23 mouse cellular contexts compared by ENCODE assay signal in the genomic region with DNA sequence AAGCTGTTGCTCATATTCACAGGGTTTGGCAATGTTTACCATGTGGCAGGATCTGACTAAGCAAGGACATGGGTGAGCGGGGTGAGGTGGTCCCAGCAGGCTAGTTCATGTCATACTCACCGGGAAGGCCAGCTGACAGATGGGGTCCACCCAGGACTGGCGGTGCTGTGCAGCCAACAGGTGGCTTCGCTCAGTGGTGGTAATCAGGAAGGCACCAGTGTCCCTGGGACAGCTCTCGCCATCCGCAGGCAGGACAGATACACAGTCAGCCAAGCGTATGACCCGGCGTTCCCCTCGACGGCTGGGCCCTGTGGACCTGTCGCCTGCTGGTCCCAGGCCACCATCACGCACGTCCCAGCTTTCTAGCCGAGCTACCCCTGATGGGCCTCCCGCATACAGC. TPM values are rescaled to one million over a fixed set of nuclear protein-coding genes. Genes with fewer than 3 reads are reported as not detected.
DNase-seq lines count a peak whose midpoint lies in the region; ATAC-seq and TF ChIP-seq lines count a peak whose summit lies in the region.
"Had no signal": no experiment of that assay in that cellular context is flagged by ENCODE, and none has a peak within 500 bp of the region (broad histone marks: within the 10 kb centered on the region; RNA-seq: fewer than 3 reads in every experiment).

No protein-coding gene starts in this region.

- DNase-seq in hindbrain, embryonic 11.5 days (ENCODE audit: low spot score), result no peak
- DNase-seq in spleen, postnatal 36 days (ENCODE audit: low spot score in 2 of 2), result peak; percentile 40 to 47
- DNase-seq in forebrain, postnatal 0 days, result no peak
- no peak for DNase-seq in forebrain, embryonic 11.5 days (ENCODE audit: low spot score)
- DNase-seq: cerebellum, postnatal 10 days; gastrocnemius, postnatal 36 days; heart, postnatal 4 days; kidney, adult 9 months; kidney, postnatal 4 days; lung, postnatal 10 days; right cerebral cortex, postnatal 4 days; thymus, postnatal 14 days had no signal

- no peaks in the 10 kb centered on the region for H3K9me3 ChIP-seq in hindbrain, embryonic 11.5 days (ENCODE audit: control insufficient read depth, low read length)
- no peaks in the 10 kb centered on the region for H3K9me3 ChIP-seq in hindbrain, embryonic 12.5 days (replicated peaks)
- H3K9me3 ChIP-seq in neural tube, embryonic 14.5 days (ENCODE audit: control insufficient read depth, low read length), result no peaks in the 10 kb centered on the region
- no peaks in the 10 kb centered on the region for H3K9me3 ChIP-seq in neural tube, embryonic 15.5 days (replicated peaks)
- H3K9me3 ChIP-seq in liver, embryonic 12.5 days (replicated peaks), result no peaks in the 10 kb centered on the region
- no peaks in the 10 kb centered on the region for H3K9me3 ChIP-seq in forebrain, postnatal 0 days (ENCODE audit: low read length)
- no peaks in the 10 kb centered on the region for H3K9me3 ChIP-seq in forebrain, embryonic 11.5 days (ENCODE audit: control insufficient read depth, low read length)
- H3K9me3 ChIP-seq: embryonic facial prominence, embryonic 15.5 days; forebrain, embryonic 10.5 days; heart, embryonic 13.5 days; limb, embryonic 13.5 days; midbrain, embryonic 12.5 days; neural tube, embryonic 13.5 days had no signal

- peaks cover 19% of the 10 kb centered on the region for H3K36me3 ChIP-seq in hindbrain, embryonic 11.5 days (ENCODE audit: control insufficient read depth, insufficient read depth, low read length)
- H3K36me3 ChIP-seq in hindbrain, embryonic 12.5 days, result peaks cover 39% of the 10 kb centered on the region
- H3K36me3 ChIP-seq in neural tube, embryonic 14.5 days (ENCODE audit: control insufficient read depth, insufficient read depth, low read length), result peaks cover 30% of the 10 kb centered on the region
- peaks cover 31% of the 10 kb centered on the region for H3K36me3 ChIP-seq in neural tube, embryonic 15.5 days
- H3K36me3 ChIP-seq in liver, embryonic 12.5 days, result peaks cover 39% of the 10 kb centered on the region
- peaks cover 28% of the 10 kb centered on the region for H3K36me3 ChIP-seq in forebrain, postnatal 0 days (ENCODE audit: insufficient read depth)
- H3K36me3 ChIP-seq in forebrain, embryonic 11.5 days (ENCODE audit: control insufficient read depth, insufficient read depth, low read length), result peaks cover 7% of the 10 kb centered on the region

- no peak for TF ChIP-seq CTCF in forebrain, postnatal 0 days (IDR thresholded peaks at IDR 0.05; ENCODE audit: low read depth)

- no peak overlapping the region for H3K9ac ChIP-seq in hindbrain, embryonic 11.5 days (ENCODE audit: low read depth, low read length)
- H3K9ac ChIP-seq in hindbrain, embryonic 12.5 days, result no peak overlapping the region
- no peak overlapping the region for H3K9ac ChIP-seq in neural tube, embryonic 14.5 days (replicated peaks; ENCODE audit: low read depth, low read length)
- H3K9ac ChIP-seq in neural tube, embryonic 15.5 days (replicated peaks), result no peak overlapping the region
- no peak overlapping the region for H3K9ac ChIP-seq in liver, embryonic 12.5 days
- no peak overlapping the region for H3K9ac ChIP-seq in forebrain, postnatal 0 days
- no peak overlapping the region for H3K9ac ChIP-seq in forebrain, embryonic 11.5 days (ENCODE audit: low read length)
- H3K9ac ChIP-seq: embryonic facial prominence, embryonic 15.5 days; heart, embryonic 13.5 days; limb, embryonic 13.5 days; midbrain, embryonic 12.5 days; neural tube, embryonic 13.5 days had no signal

- H3K4me1 ChIP-seq in hindbrain, embryonic 11.5 days (replicated peaks; ENCODE audit: control insufficient read depth, insufficient read depth, low read length), result no peaks in the 10 kb centered on the region
- 0 out of 2 replicates have a peak, but pooled peaks cover 4% of the 10 kb centered on the region for H3K4me1 ChIP-seq in hindbrain, embryonic 12.5 days
- H3K4me1 ChIP-seq in neural tube, embryonic 14.5 days (ENCODE audit: control insufficient read depth, insufficient read depth, low read length), result no peaks in the 10 kb centered on the region
- H3K4me1 ChIP-seq in neural tube, embryonic 15.5 days, result no peaks in the 10 kb centered on the region
- H3K4me1 ChIP-seq in liver, embryonic 12.5 days, result peaks cover 48% of the 10 kb centered on the region
- no peaks in the 10 kb centered on the region for H3K4me1 ChIP-seq in forebrain, postnatal 0 days (ENCODE audit: insufficient read depth)
- no peaks in the 10 kb centered on the region for H3K4me1 ChIP-seq in forebrain, embryonic 11.5 days (replicated peaks; ENCODE audit: control insufficient read depth, insufficient read depth, low read length)
- H3K4me1 ChIP-seq: embryonic facial prominence, embryonic 15.5 days; limb, embryonic 13.5 days; midbrain, embryonic 12.5 days; neural tube, embryonic 13.5 days had no signal

- no peak overlapping the region for H3K4me3 ChIP-seq in hindbrain, embryonic 11.5 days (ENCODE audit: low read depth, low read length)
- no peak overlapping the region for H3K4me3 ChIP-seq in hindbrain, embryonic 12.5 days
- no peak overlapping the region for H3K4me3 ChIP-seq in neural tube, embryonic 14.5 days (ENCODE audit: low read depth, low read length)
- H3K4me3 ChIP-seq in neural tube, embryonic 15.5 days (replicated peaks), result no peak overlapping the region
- H3K4me3 ChIP-seq in liver, embryonic 12.5 days, result 0 out of 2 replicates have a peak overlapping the region, but pooled peaks have one; percentile 11
- H3K4me3 ChIP-seq in forebrain, postnatal 0 days (ENCODE audit: low read depth, low read length), result no peak overlapping the region
- H3K4me3 ChIP-seq in forebrain, embryonic 11.5 days (ENCODE audit: low read depth, low read length), result no peak overlapping the region
- H3K4me3 ChIP-seq: embryonic facial prominence, embryonic 15.5 days; forebrain, embryonic 10.5 days; heart, embryonic 13.5 days; limb, embryonic 13.5 days; midbrain, embryonic 12.5 days; neural tube, embryonic 13.5 days had no signal

- WGBS in hindbrain, embryonic 11.5 days, result 88% methylated on average over 16 of the region's 16 CpGs
- WGBS in hindbrain, embryonic 12.5 days, result 84% methylated on average over 16 of the region's 16 CpGs
- 82% methylated on average over 16 of the region's 16 CpGs for WGBS in neural tube, embryonic 14.5 days
- 84% methylated on average over 16 of the region's 16 CpGs for WGBS in neural tube, embryonic 15.5 days
- 72% methylated on average over 16 of the region's 16 CpGs for WGBS in liver, embryonic 12.5 days (ENCODE audit: insufficient replicate concordance)
- 90% methylated on average over 16 of the region's 16 CpGs for WGBS in forebrain, postnatal 0 days
- 92% methylated on average over 16 of the region's 16 CpGs for WGBS in forebrain, embryonic 11.5 days

- 0 out of 2 replicates have a peak overlapping the region, but pooled peaks have one; percentile 24 for H3K27ac ChIP-seq in hindbrain, embryonic 11.5 days (ENCODE audit: low read depth, low read length)
- H3K27ac ChIP-seq in hindbrain, embryonic 12.5 days, result no peak overlapping the region
- H3K27ac ChIP-seq in neural tube, embryonic 14.5 days (ENCODE audit: low read depth, low read length), result no peak overlapping the region
- no peak overlapping the region for H3K27ac ChIP-seq in neural tube, embryonic 15.5 days (replicated peaks)
- H3K27ac ChIP-seq in liver, embryonic 12.5 days, result peak overlapping the region; percentile 73
- H3K27ac ChIP-seq in forebrain, postnatal 0 days (ENCODE audit: low read depth, low read length), result no peak overlapping the region
- H3K27ac ChIP-seq in forebrain, embryonic 11.5 days (ENCODE audit: low read depth, low read length), result no peak overlapping the region
- H3K27ac ChIP-seq: embryonic facial prominence, embryonic 15.5 days; forebrain, embryonic 10.5 days; heart, embryonic 13.5 days; limb, embryonic 13.5 days; midbrain, embryonic 12.5 days; neural tube, embryonic 13.5 days had no signal

- H3K27me3 ChIP-seq in hindbrain, embryonic 11.5 days (ENCODE audit: control insufficient read depth, insufficient read depth, low read length), result no peaks in the 10 kb centered on the region
- H3K27me3 ChIP-seq in hindbrain, embryonic 12.5 days, result no peaks in the 10 kb centered on the region
- H3K27me3 ChIP-seq in neural tube, embryonic 14.5 days (ENCODE audit: control insufficient read depth, insufficient read depth, low read length), result no peaks in the 10 kb centered on the region
- H3K27me3 ChIP-seq in neural tube, embryonic 15.5 days (replicated peaks), result no peaks in the 10 kb centered on the region
- no peaks in the 10 kb centered on the region for H3K27me3 ChIP-seq in liver, embryonic 12.5 days (replicated peaks)
- no peaks in the 10 kb centered on the region for H3K27me3 ChIP-seq in forebrain, postnatal 0 days (ENCODE audit: insufficient read depth, low read length)
- no peaks in the 10 kb centered on the region for H3K27me3 ChIP-seq in forebrain, embryonic 11.5 days (ENCODE audit: control insufficient read depth, insufficient read depth, low read length)
- H3K27me3 ChIP-seq: embryonic facial prominence, embryonic 15.5 days; limb, embryonic 13.5 days; midbrain, embryonic 12.5 days; neural tube, embryonic 13.5 days had no signal

- H3K4me2 ChIP-seq in hindbrain, embryonic 11.5 days (replicated peaks; ENCODE audit: low read depth, low read length), result no peak overlapping the region
- no peak overlapping the region for H3K4me2 ChIP-seq in hindbrain, embryonic 12.5 days (replicated peaks)
- H3K4me2 ChIP-seq in neural tube, embryonic 14.5 days (ENCODE audit: low read depth, low read length), result no peak overlapping the region
- H3K4me2 ChIP-seq in neural tube, embryonic 15.5 days, result no peak overlapping the region
- peak overlapping the region; percentile 21 for H3K4me2 ChIP-seq in liver, embryonic 12.5 days
- no peak overlapping the region for H3K4me2 ChIP-seq in forebrain, postnatal 0 days (ENCODE audit: low read depth)
- H3K4me2 ChIP-seq in forebrain, embryonic 11.5 days (ENCODE audit: low read depth, low read length, severe bottlenecking), result no peak overlapping the region
- H3K4me2 ChIP-seq: embryonic facial prominence, embryonic 15.5 days; heart, embryonic 13.5 days; limb, embryonic 13.5 days; midbrain, embryonic 12.5 days; neural tube, embryonic 13.5 days had no signal

- no peak for ATAC-seq in hindbrain, embryonic 11.5 days (ENCODE audit: low FRiP score)
- no peak for ATAC-seq in hindbrain, embryonic 12.5 days (ENCODE audit: low FRiP score)
- ATAC-seq in neural tube, embryonic 14.5 days (ENCODE audit: low read depth), result 0 out of 2 replicates have a peak, but pooled peaks have one; percentile 28
- ATAC-seq in neural tube, embryonic 15.5 days (ENCODE audit: low FRiP score), result no peak
- ATAC-seq in liver, embryonic 12.5 days, result 0 out of 2 replicates have a peak, but pooled peaks have one; percentile 1
- ATAC-seq in forebrain, postnatal 0 days, result no peak
- no peak for ATAC-seq in forebrain, embryonic 11.5 days (replicated peaks; ENCODE audit: low FRiP score)
- ATAC-seq: inflammation-experienced regulatory T-cells, adult 6 months had no signal

RNA-seq across cellular contexts. Expression of a gene that starts 1.9 kb away (rescaled TPM):
- 2.2 and 2.8 TPM in 2 replicates for polyA plus RNA-seq in hindbrain, embryonic 11.5 days (2014; fragmentation: Nextera tagmentation; extraction: Ambion mirVana)
- polyA plus RNA-seq in hindbrain, embryonic 12.5 days (2016; fragmentation: Nextera tagmentation; extraction: Ambion mirVana), result 3.7 and 4.7 TPM in 2 replicates
- polyA plus RNA-seq in neural tube, embryonic 14.5 days (2014; fragmentation: Nextera tagmentation; extraction: Ambion mirVana), result 4.2 and 4.6 TPM in 2 replicates
- 4.2 and 4.6 TPM in 2 replicates for polyA plus RNA-seq in neural tube, embryonic 15.5 days (2015; fragmentation: Nextera tagmentation; extraction: Ambion mirVana)
- polyA plus RNA-seq in liver, embryonic 12.5 days (2016; fragmentation: Nextera tagmentation; extraction: Ambion mirVana), result 3.4 and 4.4 TPM in 2 replicates
- total RNA-seq in forebrain, postnatal 0 days (2014; rRNA removed), result 2.5 and 4.8 TPM in 2 replicates
- polyA plus RNA-seq in forebrain, postnatal 0 days (2015; fragmentation: Nextera tagmentation; extraction: Ambion mirVana), result 0.82 TPM in 2 replicates
- 3.3 and 3.9 TPM in 2 replicates for polyA plus RNA-seq in forebrain, embryonic 11.5 days (2014; fragmentation: Nextera tagmentation; extraction: Ambion mirVana)

RNA-seq across cellular contexts. Expression of a gene that starts 9.2 kb away (rescaled TPM):
- polyA plus RNA-seq in hindbrain, embryonic 11.5 days (2014; fragmentation: Nextera tagmentation; extraction: Ambion mirVana), result 67.6 and 75.0 TPM in 2 replicates
- polyA plus RNA-seq in hindbrain, embryonic 12.5 days (2016; fragmentation: Nextera tagmentation; extraction: Ambion mirVana), result 64.0 and 64.6 TPM in 2 replicates
- polyA plus RNA-seq in neural tube, embryonic 14.5 days (2014; fragmentation: Nextera tagmentation; extraction: Ambion mirVana), result 51.3 and 54.1 TPM in 2 replicates
- polyA plus RNA-seq in neural tube, embryonic 15.5 days (2015; fragmentation: Nextera tagmentation; extraction: Ambion mirVana), result 48.8 and 53.1 TPM in 2 replicates
- 40.2 and 42.0 TPM in 2 replicates for polyA plus RNA-seq in liver, embryonic 12.5 days (2016; fragmentation: Nextera tagmentation; extraction: Ambion mirVana)
- 65.2 and 69.6 TPM in 2 replicates for total RNA-seq in forebrain, postnatal 0 days (2014; rRNA removed)
- 46.1 and 51.7 TPM in 2 replicates for polyA plus RNA-seq in forebrain, postnatal 0 days (2015; fragmentation: Nextera tagmentation; extraction: Ambion mirVana)
- 79.3 and 79.5 TPM in 2 replicates for polyA plus RNA-seq in forebrain, embryonic 11.5 days (2014; fragmentation: Nextera tagmentation; extraction: Ambion mirVana)

RNA-seq across cellular contexts. Expression of a gene that starts 13.7 kb away (rescaled TPM):
- 135 and 152 TPM in 2 replicates for polyA plus RNA-seq in hindbrain, embryonic 11.5 days (2014; fragmentation: Nextera tagmentation; extraction: Ambion mirVana)
- polyA plus RNA-seq in hindbrain, embryonic 12.5 days (2016; fragmentation: Nextera tagmentation; extraction: Ambion mirVana), result 154 and 158 TPM in 2 replicates
- polyA plus RNA-seq in neural tube, embryonic 14.5 days (2014; fragmentation: Nextera tagmentation; extraction: Ambion mirVana), result 142 and 163 TPM in 2 replicates
- 169 and 176 TPM in 2 replicates for polyA plus RNA-seq in neural tube, embryonic 15.5 days (2015; fragmentation: Nextera tagmentation; extraction: Ambion mirVana)
- 44.3 and 45.2 TPM in 2 replicates for polyA plus RNA-seq in liver, embryonic 12.5 days (2016; fragmentation: Nextera tagmentation; extraction: Ambion mirVana)
- 26.6 and 36.7 TPM in 2 replicates for total RNA-seq in forebrain, postnatal 0 days (2014; rRNA removed)
- polyA plus RNA-seq in forebrain, postnatal 0 days (2015; fragmentation: Nextera tagmentation; extraction: Ambion mirVana), result 114 and 115 TPM in 2 replicates
- 165 and 185 TPM in 2 replicates for polyA plus RNA-seq in forebrain, embryonic 11.5 days (2014; fragmentation: Nextera tagmentation; extraction: Ambion mirVana)

RNA-seq across cellular contexts. Expression of a gene that starts 39.3 kb away (rescaled TPM):
- polyA plus RNA-seq in hindbrain, embryonic 11.5 days (2014; fragmentation: Nextera tagmentation; extraction: Ambion mirVana), result 277 and 314 TPM in 2 replicates
- polyA plus RNA-seq in hindbrain, embryonic 12.5 days (2016; fragmentation: Nextera tagmentation; extraction: Ambion mirVana), result 585 and 628 TPM in 2 replicates
- 376 and 450 TPM in 2 replicates for polyA plus RNA-seq in neural tube, embryonic 14.5 days (2014; fragmentation: Nextera tagmentation; extraction: Ambion mirVana)
- polyA plus RNA-seq in neural tube, embryonic 15.5 days (2015; fragmentation: Nextera tagmentation; extraction: Ambion mirVana), result 389 and 450 TPM in 2 replicates
- 24.2 and 27.0 TPM in 2 replicates for polyA plus RNA-seq in liver, embryonic 12.5 days (2016; fragmentation: Nextera tagmentation; extraction: Ambion mirVana)
- 545 and 619 TPM in 2 replicates for total RNA-seq in forebrain, postnatal 0 days (2014; rRNA removed)
- 603 and 619 TPM in 2 replicates for polyA plus RNA-seq in forebrain, postnatal 0 days (2015; fragmentation: Nextera tagmentation; extraction: Ambion mirVana)
- 411 and 418 TPM in 2 replicates for polyA plus RNA-seq in forebrain, embryonic 11.5 days (2014; fragmentation: Nextera tagmentation; extraction: Ambion mirVana)

RNA-seq across cellular contexts. Expression of a gene that starts 43.7 kb away (rescaled TPM):
- 44.5 and 45.9 TPM in 2 replicates for polyA plus RNA-seq in hindbrain, embryonic 11.5 days (2014; fragmentation: Nextera tagmentation; extraction: Ambion mirVana)
- 67.4 and 71.9 TPM in 2 replicates for polyA plus RNA-seq in hindbrain, embryonic 12.5 days (2016; fragmentation: Nextera tagmentation; extraction: Ambion mirVana)
- polyA plus RNA-seq in neural tube, embryonic 14.5 days (2014; fragmentation: Nextera tagmentation; extraction: Ambion mirVana), result 47.1 and 50.1 TPM in 2 replicates
- polyA plus RNA-seq in neural tube, embryonic 15.5 days (2015; fragmentation: Nextera tagmentation; extraction: Ambion mirVana), result 43.0 and 46.4 TPM in 2 replicates
- polyA plus RNA-seq in liver, embryonic 12.5 days (2016; fragmentation: Nextera tagmentation; extraction: Ambion mirVana), result 15.9 and 17.5 TPM in 2 replicates
- total RNA-seq in forebrain, postnatal 0 days (2014; rRNA removed), result 88.4 and 93.1 TPM in 2 replicates
- 41.2 and 41.6 TPM in 2 replicates for polyA plus RNA-seq in forebrain, postnatal 0 days (2015; fragmentation: Nextera tagmentation; extraction: Ambion mirVana)
- 55.8 and 58.0 TPM in 2 replicates for polyA plus RNA-seq in forebrain, embryonic 11.5 days (2014; fragmentation: Nextera tagmentation; extraction: Ambion mirVana)

Comparison
In these comparisons a context has a peak if more than half of its experiments do, and no peak if none do; other contexts are left out.
1. ATAC-seq: peak in neural tube, embryonic 14.5 days (single experiment) and liver, embryonic 12.5 days (single experiment); none in hindbrain, embryonic 11.5 days (single experiment), hindbrain, embryonic 12.5 days (single experiment), neural tube, embryonic 15.5 days (single experiment), forebrain, postnatal 0 days (single experiment) and forebrain, embryonic 11.5 days (single experiment).
2. H3K27ac ChIP-seq: peak in hindbrain, embryonic 11.5 days (single experiment) and liver, embryonic 12.5 days (single experiment); none in hindbrain, embryonic 12.5 days (single experiment), neural tube, embryonic 14.5 days (single experiment), neural tube, embryonic 15.5 days (single experiment), forebrain, postnatal 0 days (single experiment) and forebrain, embryonic 11.5 days (single experiment).
3. DNase-seq: peak in spleen, postnatal 36 days (2 of 2); none in hindbrain, embryonic 11.5 days (single experiment), forebrain, postnatal 0 days (single experiment) and forebrain, embryonic 11.5 days (single experiment).